Mouse (Mus musculus): ENCODE measurements around the gene Spag7. TPM values are rescaled to one million over a fixed set of nuclear protein-coding genes. Genes with fewer than 3 reads are reported as not detected.

The Spag7 gene
- total RNA-seq, 1 experiment from 2014 or later: 114 TPM

DNA sequence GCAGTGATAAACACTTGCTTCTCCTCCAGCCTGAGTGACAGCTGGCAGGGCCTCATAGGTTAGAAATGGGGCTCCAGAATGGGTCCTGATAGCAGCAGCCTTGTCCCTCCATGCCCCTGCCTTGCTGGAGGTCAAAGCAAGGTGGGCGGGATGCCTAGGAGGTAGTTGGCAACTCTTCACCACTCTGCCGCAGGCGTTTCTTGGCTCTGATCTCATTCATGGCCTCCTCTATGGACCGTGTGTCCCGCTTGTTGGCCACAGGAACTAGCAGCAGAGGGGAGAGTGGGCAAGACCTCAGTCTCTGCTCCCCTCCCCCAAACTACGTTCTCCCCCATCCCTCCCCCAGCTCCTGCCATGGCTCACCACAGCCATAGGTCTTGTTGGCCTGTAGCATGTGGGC lies 5.3 kb downstream of the Spag7 start:
- ATAC-seq (replicated peaks in 1 of 2; ENCODE audit: insufficient read depth in 1 of 2, low FRiP score in 2 of 2, low TSS enrichment in 1 of 2, low read depth in 1 of 2, poor library complexity in 2 of 2, severe bottlenecking in 2 of 2): no peak

DNA sequence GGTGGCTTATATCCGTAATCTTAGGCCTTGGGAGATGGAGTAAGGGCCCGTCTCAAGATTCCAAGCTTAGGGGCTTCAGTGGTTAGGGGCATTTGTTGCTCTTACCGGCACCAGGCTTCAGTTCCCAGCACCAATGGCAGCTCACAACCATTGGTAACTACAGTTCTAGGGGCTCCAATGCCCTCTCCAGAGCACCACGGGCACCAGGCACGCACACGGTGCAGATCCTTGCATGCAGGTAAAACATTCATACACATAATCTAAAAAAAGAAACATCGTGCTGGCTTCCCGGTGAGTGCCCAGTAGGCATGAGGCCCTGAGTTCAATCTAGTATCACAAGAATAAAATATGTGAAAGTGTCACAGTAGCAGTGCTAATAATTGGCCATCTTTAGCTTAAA lies 6.1 kb downstream of the Spag7 start:
- ATAC-seq (replicated peaks in 1 of 2; ENCODE audit: insufficient read depth in 1 of 2, low FRiP score in 2 of 2, low TSS enrichment in 1 of 2, low read depth in 1 of 2, poor library complexity in 2 of 2, severe bottlenecking in 2 of 2): no peak

DNA sequence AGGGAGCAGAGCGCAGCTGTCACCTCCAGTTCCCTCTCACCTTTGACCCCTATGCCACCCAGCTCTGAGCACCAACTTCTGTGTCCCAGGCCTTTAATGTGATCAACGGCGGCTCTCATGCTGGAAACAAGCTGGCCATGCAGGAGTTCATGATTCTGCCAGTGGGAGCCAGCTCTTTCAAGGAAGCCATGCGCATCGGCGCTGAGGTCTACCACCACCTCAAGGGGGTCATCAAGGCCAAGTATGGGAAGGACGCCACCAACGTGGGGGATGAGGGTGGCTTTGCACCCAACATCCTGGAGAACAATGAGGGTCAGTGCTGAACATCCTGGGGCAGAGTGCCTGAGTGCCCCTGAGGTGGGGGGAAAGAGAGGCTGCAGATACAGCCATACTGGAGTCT lies 8.6 kb downstream of the Spag7 start:
- ATAC-seq (replicated peaks in 1 of 2; ENCODE audit: insufficient read depth in 1 of 2, low FRiP score in 2 of 2, low TSS enrichment in 1 of 2, low read depth in 1 of 2, poor library complexity in 2 of 2, severe bottlenecking in 2 of 2): no peak

DNA sequence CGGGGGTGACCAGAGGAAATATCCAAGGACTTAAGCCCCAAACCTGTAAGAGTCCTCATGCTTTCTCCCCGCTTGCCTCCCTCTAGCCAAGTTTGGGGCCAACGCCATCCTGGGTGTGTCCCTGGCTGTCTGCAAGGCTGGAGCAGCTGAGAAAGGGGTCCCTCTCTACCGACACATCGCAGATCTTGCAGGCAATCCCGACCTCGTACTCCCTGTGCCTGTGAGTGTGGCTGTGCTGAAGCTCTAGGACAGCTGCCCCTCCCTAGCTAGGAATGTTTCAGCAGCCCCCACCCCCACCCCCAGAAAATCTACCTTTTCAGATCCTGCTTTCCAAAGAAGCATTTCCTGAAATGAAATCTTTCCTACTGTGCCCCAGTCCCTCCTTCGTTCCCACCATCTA lies 10.3 kb downstream of the Spag7 start:
- no peak for ATAC-seq (replicated peaks in 1 of 2; ENCODE audit: insufficient read depth in 1 of 2, low FRiP score in 2 of 2, low TSS enrichment in 1 of 2, low read depth in 1 of 2, poor library complexity in 2 of 2, severe bottlenecking in 2 of 2)

DNA sequence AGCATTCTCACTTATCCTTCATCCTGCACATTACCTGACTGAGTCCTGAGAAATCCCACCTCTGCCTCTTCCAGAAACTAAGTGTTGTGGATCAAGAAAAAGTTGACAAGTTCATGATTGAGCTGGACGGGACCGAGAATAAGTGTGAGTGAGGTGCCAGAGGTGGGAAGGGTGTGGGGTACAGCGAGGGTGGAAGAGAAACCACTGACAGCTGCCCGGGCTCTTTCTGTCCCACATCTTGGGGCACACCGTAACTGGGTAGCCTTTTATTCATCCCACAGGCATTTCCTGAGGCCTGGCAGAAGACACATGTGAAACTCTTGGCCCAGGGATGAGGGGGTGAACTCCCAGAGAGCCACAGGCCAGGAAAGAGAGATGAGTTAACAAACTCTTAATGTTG lies 10.7 kb downstream of the Spag7 start:
- ATAC-seq (replicated peaks in 1 of 2; ENCODE audit: insufficient read depth in 1 of 2, low FRiP score in 2 of 2, low TSS enrichment in 1 of 2, low read depth in 1 of 2, poor library complexity in 2 of 2, severe bottlenecking in 2 of 2): no peak

DNA sequence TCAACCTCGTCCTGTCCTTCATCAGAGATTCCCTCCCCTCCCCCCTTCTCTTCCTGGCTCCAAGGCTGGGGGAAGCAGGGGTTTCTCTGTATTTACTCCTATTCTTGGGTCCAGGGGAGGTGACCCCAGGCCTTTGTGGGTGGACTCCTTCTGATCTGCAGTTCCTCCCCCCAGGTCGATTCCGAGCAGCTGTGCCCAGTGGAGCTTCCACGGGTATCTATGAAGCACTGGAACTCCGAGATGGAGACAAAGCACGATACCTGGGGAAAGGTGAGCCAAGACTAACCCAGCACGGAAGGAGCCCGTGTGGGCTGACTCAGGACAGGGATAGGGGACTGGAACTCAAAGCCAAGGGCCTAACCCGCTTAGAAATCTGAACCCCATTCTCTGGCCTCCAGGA lies 11.2 kb downstream of the Spag7 start:
- ATAC-seq (replicated peaks in 1 of 2; ENCODE audit: insufficient read depth in 1 of 2, low FRiP score in 2 of 2, low TSS enrichment in 1 of 2, low read depth in 1 of 2, poor library complexity in 2 of 2, severe bottlenecking in 2 of 2): no peak

DNA sequence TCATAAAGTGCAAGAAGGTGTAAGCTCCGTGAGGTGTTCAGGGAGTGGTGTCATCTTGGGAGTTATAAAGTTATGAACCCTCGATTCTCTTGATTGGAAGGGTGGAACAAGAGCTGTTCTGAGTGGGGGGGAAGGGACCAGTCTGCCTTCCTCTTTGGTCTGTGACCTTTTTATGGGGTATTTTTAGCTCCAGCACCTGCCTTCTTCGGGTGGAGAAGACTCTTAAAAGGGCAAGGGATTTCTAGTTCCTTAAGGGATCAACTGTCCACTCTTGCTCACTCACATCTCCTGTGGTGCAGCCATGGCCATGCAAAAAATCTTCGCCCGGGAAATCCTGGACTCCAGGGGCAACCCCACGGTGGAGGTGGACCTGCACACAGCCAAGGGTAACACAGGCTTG lies 11.6 kb downstream of the Spag7 start:
- no peak for ATAC-seq (replicated peaks in 1 of 2; ENCODE audit: insufficient read depth in 1 of 2, low FRiP score in 2 of 2, low TSS enrichment in 1 of 2, low read depth in 1 of 2, poor library complexity in 2 of 2, severe bottlenecking in 2 of 2)

DNA sequence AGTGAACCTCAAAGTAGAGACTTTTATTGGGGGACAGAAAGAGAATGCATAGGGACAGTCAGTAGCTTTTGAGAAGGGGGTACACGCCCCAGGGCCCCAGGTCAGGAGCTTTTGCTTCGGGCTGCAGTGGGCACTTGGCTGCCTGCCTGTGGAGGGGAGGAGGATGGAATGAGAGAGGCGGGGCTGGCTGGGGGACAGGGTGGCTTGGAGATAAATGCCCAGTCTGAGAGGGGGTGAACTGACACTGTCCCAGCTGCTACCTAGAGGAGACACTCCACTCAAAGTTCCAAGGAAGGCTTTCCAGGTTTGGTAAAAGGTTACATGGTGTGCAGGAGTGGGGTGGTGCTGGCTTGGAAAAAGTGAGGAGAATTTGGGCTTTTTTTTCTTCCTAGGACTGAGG lies 12.3 kb downstream of the Spag7 start, which contains the start of gene Eno3:
Gene Eno3 (plus strand): TSS at position 239 of the 400 bp plus-strand sequence.
- ATAC-seq (replicated peaks in 1 of 2; ENCODE audit: insufficient read depth in 1 of 2, low FRiP score in 2 of 2, low TSS enrichment in 1 of 2, low read depth in 1 of 2, poor library complexity in 2 of 2, severe bottlenecking in 2 of 2): no peak

DNA sequence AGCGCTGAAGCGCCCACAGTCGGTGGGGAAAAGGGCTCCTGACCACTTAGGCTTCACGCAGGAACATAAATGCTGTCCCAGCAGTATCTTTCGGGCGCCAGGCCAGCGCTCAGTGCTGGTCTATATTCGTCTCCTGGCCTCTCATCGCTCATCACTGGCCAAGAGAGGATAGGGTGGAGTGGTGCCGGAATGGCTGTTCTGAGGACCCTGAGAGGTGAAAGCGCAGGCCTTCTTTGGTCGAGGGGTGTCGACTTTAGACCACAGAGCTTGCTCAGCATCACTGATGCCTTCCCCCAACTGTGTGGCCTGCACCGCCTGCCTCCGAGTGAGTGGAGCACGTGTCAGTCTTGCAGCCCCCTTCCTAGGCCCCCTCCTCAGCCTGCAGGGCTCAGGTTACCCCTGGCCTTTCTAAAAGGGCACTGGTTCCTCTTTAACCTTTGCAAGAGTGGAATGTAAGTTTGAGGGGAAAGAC lies 12.7 kb downstream of the Spag7 start:
- no peak for ATAC-seq (replicated peaks in 1 of 2; ENCODE audit: insufficient read depth in 1 of 2, low FRiP score in 2 of 2, low TSS enrichment in 1 of 2, low read depth in 1 of 2, poor library complexity in 2 of 2, severe bottlenecking in 2 of 2)

DNA sequence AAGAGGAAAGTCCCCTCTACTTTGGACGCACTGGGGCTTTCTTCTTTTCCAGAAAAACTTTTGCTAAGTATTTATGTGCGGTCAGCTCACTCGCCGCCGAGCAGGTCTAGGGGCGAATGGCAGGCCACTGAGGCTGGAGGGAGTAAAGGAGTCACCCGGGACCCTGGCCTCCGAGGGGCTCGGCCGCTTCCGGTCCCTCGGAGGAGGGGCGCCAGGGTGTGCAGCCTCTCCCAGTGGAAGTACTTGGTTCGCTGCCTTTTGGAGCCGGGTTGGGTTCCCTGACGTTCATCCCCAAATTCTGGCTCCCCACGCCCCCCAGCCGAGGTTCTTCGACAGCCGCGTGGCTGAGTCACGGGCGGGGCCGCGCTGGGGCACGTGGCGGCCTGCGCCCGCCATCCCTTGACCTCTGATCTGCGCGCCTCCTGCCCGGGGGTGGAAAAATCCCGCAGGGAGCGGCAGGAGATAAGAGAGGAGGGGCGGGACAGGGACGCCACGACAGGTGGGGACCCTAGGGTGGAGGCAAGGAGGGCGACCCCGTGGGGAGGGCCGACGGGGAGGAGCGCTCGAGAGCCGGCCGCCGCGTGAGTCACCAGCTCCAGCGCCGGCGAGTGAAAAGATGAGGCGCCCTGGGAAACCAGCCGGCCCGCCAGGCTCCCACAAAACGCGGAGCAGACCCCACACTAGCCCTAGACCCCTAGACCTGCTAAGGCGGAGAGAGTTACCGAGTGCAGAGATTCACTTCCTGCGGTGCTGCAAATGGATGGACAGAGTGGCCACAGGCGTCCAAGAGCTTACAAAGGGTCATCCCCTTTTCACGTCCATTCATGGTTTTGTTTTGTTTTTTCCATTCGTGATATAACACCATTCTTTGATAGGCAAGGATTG lies 13.4 kb downstream of the Spag7 start:
- ATAC-seq (replicated peaks in 1 of 2; ENCODE audit: insufficient read depth in 1 of 2, low FRiP score in 2 of 2, low TSS enrichment in 1 of 2, low read depth in 1 of 2, poor library complexity in 2 of 2, severe bottlenecking in 2 of 2): no peak

DNA sequence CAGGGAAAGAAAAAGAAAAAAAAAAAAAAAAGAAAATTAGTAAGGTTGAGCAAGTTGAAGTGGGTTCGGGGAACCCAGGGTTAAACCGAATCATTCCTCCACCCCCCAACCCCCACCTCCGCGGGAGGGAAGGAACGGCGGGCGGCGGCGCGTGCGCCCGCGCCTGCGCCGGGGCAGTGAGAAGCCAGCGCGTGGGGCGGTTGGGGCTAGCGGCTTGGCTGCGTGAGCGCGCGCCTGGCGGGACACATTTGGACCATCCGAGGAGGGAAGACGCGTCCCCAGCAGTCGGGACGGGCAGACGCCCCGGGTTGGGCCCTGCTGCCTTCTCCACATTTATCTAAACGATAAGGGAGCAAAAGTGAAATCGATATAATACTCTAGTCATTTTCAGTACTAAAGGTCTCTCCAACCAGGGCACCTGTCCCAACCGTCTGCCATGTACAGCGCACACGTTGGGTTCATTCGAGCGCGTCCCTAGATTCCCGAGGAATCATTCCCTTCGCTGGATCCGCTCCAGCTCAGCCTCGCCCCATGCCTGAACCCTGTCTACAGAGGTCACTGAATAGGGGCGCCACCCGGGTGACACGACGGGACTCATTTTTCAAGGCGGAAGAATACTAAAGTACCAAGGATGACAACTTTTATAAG lies 14.2 kb downstream of the Spag7 start:
- peak; percentile 18 to 23; a peak in 1 of 4 replicates for ATAC-seq (replicated peaks in 1 of 2; ENCODE audit: insufficient read depth in 1 of 2, low FRiP score in 2 of 2, low TSS enrichment in 1 of 2, low read depth in 1 of 2, poor library complexity in 2 of 2, severe bottlenecking in 2 of 2)

DNA sequence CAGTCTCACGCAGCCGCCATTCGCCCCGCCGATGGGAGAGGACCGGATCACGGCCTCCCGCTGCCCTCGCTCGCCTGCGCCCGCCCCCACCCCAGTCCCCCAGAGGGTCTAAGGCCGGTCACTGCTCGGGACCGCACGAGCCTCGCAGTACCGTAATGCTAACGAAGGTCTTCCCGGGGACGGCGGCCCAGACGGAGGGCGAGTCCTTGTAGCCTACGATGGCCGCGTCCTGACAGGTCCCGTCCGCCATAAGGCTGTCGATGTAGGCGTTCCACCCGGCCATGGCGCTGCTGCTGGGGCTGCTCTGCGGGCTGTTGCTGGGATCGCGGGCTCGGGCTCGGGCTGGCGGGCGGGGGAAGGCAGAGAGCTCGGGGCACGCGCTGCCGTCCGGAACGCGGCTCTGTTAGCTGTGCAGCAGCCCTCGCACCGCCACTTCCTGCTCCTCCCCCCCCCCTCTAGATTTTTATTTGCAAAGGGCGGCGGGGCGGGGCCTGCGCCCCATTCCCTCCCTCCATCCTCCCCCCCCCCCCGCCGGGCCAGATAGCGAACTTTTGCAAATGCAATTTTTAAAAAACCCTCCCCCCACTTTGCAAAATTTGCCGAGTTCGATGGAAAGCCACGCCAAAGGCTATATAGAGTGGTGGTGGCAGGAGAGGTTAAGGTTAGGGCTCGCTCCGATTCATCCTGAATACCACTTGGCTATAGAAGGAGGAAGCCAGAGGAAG lies 14.9 kb downstream of the Spag7 start, which contains the start of gene Pfn1:
Gene Pfn1 (minus strand): TSS at position 447 of the 725 bp plus-strand sequence.
- ATAC-seq (replicated peaks in 1 of 2; ENCODE audit: insufficient read depth in 1 of 2, low FRiP score in 2 of 2, low TSS enrichment in 1 of 2, low read depth in 1 of 2, poor library complexity in 2 of 2, severe bottlenecking in 2 of 2): peak; percentile 25 to 39

DNA sequence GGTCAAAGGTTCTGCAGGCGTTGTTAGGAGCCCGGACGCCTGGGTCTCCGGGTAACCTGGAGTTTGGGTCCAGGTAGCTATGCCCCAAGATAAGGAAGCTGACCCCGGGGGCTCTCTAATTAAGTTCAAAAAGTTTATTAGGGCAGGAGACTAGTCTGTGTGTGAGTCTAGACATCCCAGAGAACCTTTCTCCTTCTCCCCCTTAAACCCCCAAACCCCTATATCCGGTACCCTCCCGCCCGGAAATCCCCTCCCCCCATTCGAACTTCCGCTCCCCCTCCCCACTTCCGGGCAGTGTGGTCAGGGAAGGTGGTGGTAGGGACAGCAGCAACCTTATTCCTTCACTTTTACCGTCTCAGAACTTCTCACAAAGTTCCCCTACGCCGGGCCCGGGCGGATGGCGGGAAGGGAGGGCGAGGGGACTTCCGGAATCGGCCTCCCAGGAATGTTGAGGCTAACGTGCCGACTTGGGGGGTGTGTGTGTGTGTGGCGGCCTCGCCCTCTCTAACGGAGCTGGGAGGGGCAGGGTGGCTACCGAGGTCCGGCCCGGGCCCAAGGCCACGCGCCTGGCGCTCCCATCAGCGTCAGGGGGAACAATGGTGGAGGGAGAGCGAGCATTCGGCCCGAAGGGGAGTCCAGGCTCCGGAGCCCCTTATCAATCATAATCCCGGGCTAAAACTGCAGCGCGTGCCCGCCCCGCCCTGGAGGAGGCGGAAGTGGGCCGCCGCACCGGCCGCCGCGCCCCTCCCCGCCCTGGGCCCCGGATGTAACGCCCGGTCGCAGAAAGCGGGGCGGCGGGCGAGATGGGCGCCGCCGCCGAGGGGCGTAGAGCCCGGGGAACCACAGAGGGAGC lies 15.6 kb downstream of the Spag7 start:
- ATAC-seq (replicated peaks in 1 of 2; ENCODE audit: insufficient read depth in 1 of 2, low FRiP score in 2 of 2, low TSS enrichment in 1 of 2, low read depth in 1 of 2, poor library complexity in 2 of 2, severe bottlenecking in 2 of 2): peak in 1 of 2 experiments; percentile 3; a peak in 1 of 4 replicates

DNA sequence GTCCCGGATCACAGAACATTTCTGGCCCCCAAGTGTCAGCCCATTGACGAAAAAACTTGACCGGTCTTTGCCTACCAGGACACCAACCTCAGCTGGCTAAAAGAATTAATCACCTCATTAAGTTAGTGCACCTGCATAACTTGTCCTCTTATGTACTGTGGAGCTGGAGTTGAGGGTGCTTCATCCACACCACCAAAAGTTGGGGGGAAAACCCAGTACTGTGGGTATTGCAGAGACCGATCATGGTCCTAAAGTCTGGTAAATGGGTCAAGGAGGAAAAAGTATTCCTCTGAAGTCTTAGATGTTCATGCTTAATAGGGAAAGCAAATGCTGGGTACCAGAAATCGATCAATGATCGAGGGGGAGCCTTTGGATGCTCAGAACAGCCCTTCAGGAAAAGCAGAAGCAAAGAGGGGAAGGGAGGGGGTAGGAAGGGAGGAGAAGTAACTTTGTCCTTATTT lies 16.3 kb downstream of the Spag7 start:
- ATAC-seq (replicated peaks in 1 of 2; ENCODE audit: insufficient read depth in 1 of 2, low FRiP score in 2 of 2, low TSS enrichment in 1 of 2, low read depth in 1 of 2, poor library complexity in 2 of 2, severe bottlenecking in 2 of 2): no peak

DNA sequence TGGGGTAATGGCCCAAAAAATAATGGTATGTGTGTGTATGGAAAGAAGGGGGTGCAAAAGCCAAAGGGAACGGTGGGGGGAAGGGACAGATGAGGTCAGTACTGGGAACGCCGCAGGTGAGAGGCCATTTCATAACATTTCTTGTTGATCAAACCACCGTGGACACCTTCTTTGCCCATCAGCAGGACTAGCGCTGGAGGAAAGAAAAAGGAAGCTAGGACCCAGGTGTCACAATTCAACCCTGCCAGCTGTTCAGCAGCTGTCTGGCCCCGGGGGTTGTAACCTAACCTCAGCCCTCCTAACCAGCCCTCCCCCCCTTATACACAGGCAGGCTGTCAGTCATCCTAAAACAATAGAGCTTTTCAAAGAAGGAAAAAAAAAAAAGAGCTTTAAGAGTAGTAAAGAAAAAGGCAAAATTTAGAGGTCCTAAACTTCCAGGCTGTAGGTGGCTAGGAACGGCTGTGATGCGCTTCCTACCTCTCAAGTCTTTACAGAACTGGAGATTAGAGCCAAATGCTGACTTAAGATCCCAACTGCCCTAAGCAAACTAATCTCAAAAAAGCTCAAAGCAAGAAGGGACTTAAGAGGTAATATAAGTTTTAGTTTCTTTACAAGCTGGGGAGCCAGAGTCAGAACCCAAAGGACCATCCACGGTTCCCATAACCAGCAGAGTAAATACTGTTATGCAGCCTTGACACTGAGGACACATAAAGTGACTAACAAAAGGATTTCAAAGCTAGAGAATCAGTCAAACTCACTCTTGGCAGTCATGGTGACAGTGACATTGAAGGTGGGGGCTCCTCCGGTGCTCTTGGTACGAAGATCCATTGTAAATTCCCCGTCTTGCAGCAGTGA lies 17.0 kb downstream of the Spag7 start:
- ATAC-seq (replicated peaks in 1 of 2; ENCODE audit: insufficient read depth in 1 of 2, low FRiP score in 2 of 2, low TSS enrichment in 1 of 2, low read depth in 1 of 2, poor library complexity in 2 of 2, severe bottlenecking in 2 of 2): no peak

DNA sequence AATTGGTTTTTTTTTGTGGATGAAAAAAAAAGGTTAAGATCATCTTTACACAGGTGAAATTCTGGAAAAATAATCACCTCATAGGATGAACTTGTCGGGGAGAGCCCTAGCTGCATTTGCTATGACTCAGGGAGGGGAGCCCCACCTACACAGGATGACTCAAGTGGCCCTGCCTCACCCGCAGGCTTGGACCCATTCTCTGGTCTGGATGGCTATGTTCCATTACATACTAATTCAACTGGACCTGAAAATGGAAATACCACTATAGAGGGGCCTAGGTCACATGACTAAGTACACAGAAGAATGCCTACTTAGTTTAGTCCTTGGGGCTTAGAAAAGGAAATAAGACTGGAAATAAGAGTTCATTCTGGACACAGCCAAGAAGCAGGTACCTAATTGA lies 17.8 kb downstream of the Spag7 start:
- ATAC-seq (replicated peaks in 1 of 2; ENCODE audit: insufficient read depth in 1 of 2, low FRiP score in 2 of 2, low TSS enrichment in 1 of 2, low read depth in 1 of 2, poor library complexity in 2 of 2, severe bottlenecking in 2 of 2): no peak
